Mouse (Mus musculus) liver, adult 2 months (tissue): ENCODE results near the gene Arv1.

Experiments
- CTCF ChIP-seq: fragments of 200-500 bp; IDR thresholded peaks from 2 replicates; pipeline ENCODE4 v1.5.1; 2011; ENCODE audit warnings: low read depth, low read length, control low read depth
- POLR2A ChIP-seq: fragments of 200-500 bp; IDR thresholded peaks from 2 replicates; pipeline ENCODE4 v1.6.1; 2011; ENCODE audit warnings: low read length, control low read depth; ENCODE audit not compliant: insufficient read depth; ENCODE audit errors: extremely low read depth

DNA sequence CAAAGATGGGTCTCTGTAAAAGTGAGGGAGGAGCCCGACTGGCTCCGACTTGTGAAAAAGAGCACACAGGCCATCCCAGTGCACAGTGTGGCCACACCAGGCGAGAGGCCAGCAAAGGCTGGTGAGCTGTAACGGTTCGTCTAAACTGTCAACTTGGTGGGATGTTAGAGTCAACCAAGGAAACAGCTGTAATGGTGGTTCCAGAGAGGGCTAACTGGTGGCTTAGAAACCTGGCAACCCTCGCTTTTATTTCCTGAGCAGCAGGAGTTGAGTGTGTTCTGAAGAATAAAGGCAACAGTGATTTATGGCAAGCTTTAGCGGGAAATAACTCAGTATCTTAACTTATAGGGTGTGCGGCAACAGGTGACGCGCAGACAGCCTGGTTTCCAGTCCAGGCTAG is 39.7 kb upstream of the Arv1 start:
- TF ChIP-seq CTCF = no peak
- no peak for TF ChIP-seq POLR2A
